Mouse (Mus musculus): ENCODE data around the gene Krtap5-4. TPM values are rescaled to one million over a fixed set of nuclear protein-coding genes. Genes with fewer than 3 reads are reported as not detected.

The Krtap5-4 gene
- total RNA-seq, 4 experiments from 2014 or later, result not detected

Other genes starting within 250 kb of the Krtap5-4 start
- 10 to 100 TPM; 32.6 to 34.9 (median 33.7) TPM for gene Mob2, start 242.5 kb upstream of the Krtap5-4 start, total RNA-seq (2022)
- 100 to 1,000 TPM; 127 to 151 (median 133) TPM for gene Dusp8, start 207.7 kb upstream of the Krtap5-4 start, total RNA-seq (2022)
- gene Gm45618, start 182.8 kb upstream of the Krtap5-4 start, total RNA-seq (2022), result not detected
- not detected for gene Gm39115, start 167.5 kb upstream of the Krtap5-4 start, total RNA-seq (2022)
- not detected for gene Gm45337, start 158.9 kb upstream of the Krtap5-4 start, total RNA-seq (2022)
- not detected for gene Gm29735, start 146.4 kb upstream of the Krtap5-4 start, total RNA-seq (2022)
- gene Gm4553, start 137.8 kb upstream of the Krtap5-4 start, total RNA-seq (2022), result not detected
- gene Krtap5-2, start 127.5 kb upstream of the Krtap5-4 start, total RNA-seq (2022), result not detected
- not detected for gene Gm10153, start 113.2 kb upstream of the Krtap5-4 start, total RNA-seq (2022)
- gene Krtap5-3, start 102.2 kb upstream of the Krtap5-4 start, total RNA-seq (2022), result not detected
- not detected for gene Gm7579, start 91.7 kb upstream of the Krtap5-4 start, total RNA-seq (2022)
- not detected for gene Krtap5-5, start 73.6 kb upstream of the Krtap5-4 start, total RNA-seq (2022)
- not detected for gene Gm40460, start 62.5 kb upstream of the Krtap5-4 start, total RNA-seq (2022)
- gene Gm2431, start 45.2 kb upstream of the Krtap5-4 start, total RNA-seq (2022), result not detected
- gene Gm4559, start 29.2 kb upstream of the Krtap5-4 start, total RNA-seq (2022), result not detected
- gene Krtap5-1, start 6.4 kb upstream of the Krtap5-4 start, total RNA-seq (2022), result not detected
- 10 to 100 TPM; 30.9 to 34.5 (median 31.7) TPM for gene Ifitm10, start 70.2 kb downstream of the Krtap5-4 start, total RNA-seq (2022)
- gene Gm49369, start 79.1 kb downstream of the Krtap5-4 start, total RNA-seq (2022), result 10 to 100 TPM in 2 of 4 experiments, 1 to 10 TPM in 1, not detected in 1; 2.2 to 24.0 (median 19.7) TPM
- 1,000 to 10,000 TPM in 1 of 4 experiments, 100 to 1,000 TPM in 3; 328 to 1,203 (median 591) TPM for gene Ctsd, start 84.5 kb downstream of the Krtap5-4 start, total RNA-seq (2022)
- not detected for gene Syt8, start 131.3 kb downstream of the Krtap5-4 start, total RNA-seq (2022)
- 1 to 10 TPM; 1.9 to 9.6 (median 5.2) TPM for gene Tnni2, start 138.3 kb downstream of the Krtap5-4 start, total RNA-seq (2022)
- 10 to 100 TPM; 10.8 to 18.8 (median 13.9) TPM for gene Lsp1, start 157.3 kb downstream of the Krtap5-4 start, total RNA-seq (2022)
- 10 to 100 TPM in 1 of 4 experiments, 1 to 10 TPM in 2, under 1 TPM in 1; 0.88 to 14.3 (median 6.5) TPM for gene Tnnt3, start 195.3 kb downstream of the Krtap5-4 start, total RNA-seq (2022)
- gene Mrpl23, start 229.1 kb downstream of the Krtap5-4 start, total RNA-seq (2022), result 1 to 10 TPM; 3.4 to 8.4 (median 7.0) TPM